Mouse (Mus musculus) layer of hippocampus, postnatal 36 days (tissue): ENCODE data around the gene Usp54. TPM values are rescaled to one million over a fixed set of nuclear protein-coding genes. Genes with fewer than 3 reads are reported as not detected.
"Not testable (repeated sequence)": the region's sequence is repeated elsewhere in the genome, so short reads cannot be mapped to it uniquely, and the experiment has no call there.

Source experiments
- DNase-seq, 2 experiments: peaks; one replicate each; pipeline ENCODE4 v3.0.0; 2022
- total RNA-seq, 2 experiments: library from RNA; stranded (reverse); gene quantifications; 2 replicates each; pipeline ENCODE4 v1.2.3; 2021

The Usp54 gene
- total RNA-seq, 2 experiments from 2014 or later = 49.1 to 57.8 TPM

- no peak for DNase-seq
Observed at GRCm38 (mm10) chr14:20609519-20609918, 31.3 kb downstream of the Usp54 start.

DNA sequence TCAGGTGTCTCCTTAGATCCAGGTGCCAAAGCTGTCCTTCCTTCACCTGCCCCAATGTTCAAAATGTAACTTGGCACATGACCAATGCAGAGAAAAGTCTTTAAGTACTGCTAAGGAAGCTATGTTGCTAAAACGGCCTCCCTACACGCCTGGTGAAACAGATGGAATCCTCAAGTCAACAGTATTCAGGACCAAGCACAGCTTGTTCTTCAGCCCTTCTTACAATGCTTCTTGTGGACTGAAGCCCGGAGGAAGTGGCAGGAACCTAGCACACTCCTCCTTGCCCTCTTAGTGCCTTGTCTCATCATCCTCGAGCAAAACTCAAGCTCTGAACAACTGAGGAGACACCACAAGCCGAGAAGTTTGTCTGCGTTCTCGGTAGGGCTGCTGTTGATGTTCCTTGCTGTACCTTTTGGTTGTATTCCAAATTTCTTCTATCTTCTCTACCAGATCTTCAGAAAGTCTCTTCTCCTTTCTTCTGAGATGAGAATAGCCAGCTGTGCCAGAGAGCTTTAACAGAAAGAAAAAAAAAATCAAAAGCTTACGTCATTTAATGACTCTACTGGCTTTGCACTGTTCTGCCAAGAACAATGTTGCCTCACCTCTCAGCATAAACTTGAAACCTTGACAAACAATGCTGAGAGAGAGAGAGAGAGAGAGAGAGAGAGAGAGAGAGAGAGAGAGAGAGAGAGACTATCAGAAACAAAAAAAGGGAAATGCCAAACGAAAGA is 33.3 kb downstream of the Usp54 start:
- no peak for DNase-seq

GRCm38 (mm10) chr14:20601287-20601686 is 39.6 kb downstream of the Usp54 start:
- DNase-seq = no peak

DNA sequence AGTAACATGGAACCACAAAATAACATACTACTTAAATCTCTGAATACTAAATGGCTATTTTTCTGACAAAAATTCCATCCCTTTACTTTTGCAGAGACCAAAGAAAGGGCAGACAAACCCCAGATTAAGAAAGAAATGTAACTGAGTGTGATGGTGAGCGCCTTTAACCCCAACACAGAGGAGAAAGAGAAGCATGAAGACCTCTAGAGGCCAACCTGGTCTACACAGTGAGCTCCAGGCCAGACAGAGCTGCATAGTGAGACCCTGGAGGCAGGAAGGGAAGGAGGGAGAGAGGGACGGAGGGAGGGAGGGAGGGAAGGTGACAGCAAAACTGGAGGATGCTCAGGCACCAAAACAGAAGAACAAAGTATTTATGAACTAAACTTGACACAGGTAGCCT is 40.7 kb downstream of the Usp54 start:
- no peak for DNase-seq

DNA sequence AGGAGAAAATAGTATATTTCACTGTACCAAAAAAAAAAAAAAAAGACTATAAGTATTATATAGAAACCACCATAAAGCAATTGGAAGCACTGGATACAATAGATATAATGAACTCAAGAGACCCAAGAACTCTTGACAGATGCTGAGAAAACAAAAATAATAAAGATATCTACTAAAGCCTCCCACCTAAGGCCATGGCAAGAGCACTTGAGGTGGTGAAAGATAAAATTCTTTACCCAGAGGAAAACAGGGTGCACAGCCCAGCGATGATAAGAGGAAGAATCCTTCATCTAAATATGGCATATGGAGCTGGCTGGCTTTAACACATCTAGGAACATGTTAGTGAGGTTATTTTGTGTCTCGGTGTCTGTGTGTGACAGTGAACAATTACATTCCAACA is 41.3 kb downstream of the Usp54 start:
- DNase-seq = no peak

GRCm38 (mm10) chr14:20595781-20596180 is 45.1 kb downstream of the Usp54 start:
- peak; percentile 51 to 58 for DNase-seq

- no peak for DNase-seq
Observed at GRCm38 (mm10) chr14:20587458-20587857, 53.4 kb downstream of the Usp54 start.

DNA sequence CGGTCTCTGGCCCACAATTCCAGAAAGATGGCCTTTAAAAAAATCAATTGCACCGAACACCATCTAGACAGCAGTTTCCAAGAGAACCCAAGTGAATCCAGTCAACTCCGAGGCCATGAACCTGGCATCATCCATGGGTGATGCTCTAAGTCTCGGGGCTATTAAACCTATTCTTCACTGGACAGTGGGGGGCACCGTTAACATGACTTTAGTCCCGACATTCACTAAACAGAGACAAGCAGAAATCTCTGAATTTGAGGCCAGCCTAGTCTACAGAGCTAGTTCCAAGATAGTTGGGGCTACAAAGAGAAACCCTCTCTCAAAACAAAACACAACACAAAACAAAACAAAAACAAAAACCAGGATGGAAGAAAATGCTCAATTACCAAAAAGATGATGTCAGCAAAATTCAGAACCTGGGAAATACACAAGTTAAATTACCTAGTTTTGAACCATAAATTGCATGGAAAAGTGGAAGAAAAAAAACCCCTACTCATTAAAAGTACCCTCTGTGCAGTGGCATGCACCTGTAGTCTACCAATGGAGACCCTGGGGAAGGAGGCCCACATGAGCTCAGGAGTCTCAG is 61.9 kb downstream of the Usp54 start:
- no peak for DNase-seq

DNA sequence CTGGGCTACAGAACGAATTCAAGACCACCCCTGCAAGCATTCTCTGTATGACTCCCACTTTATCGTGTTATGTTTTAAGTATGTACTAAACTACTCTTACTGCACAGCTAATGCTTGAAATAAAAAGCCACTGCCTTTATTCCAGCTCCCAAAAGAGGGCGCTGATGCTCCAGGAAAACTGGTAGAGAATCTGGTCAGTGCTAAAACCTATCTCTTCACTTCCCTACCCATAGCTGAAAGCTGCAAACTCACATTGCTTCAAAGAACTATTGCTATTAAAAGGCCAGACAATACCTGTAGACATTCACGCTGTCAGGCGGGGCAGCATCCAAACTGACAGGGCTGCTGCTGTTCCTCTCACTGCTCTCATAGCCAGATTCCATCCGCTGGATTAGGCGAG is 64.7 kb downstream of the Usp54 start:
- peak; percentile 60 to 78 for DNase-seq

GRCm38 (mm10) chr14:20573196-20573595 is 67.7 kb downstream of the Usp54 start:
- DNase-seq = not testable (repeated sequence)

DNA sequence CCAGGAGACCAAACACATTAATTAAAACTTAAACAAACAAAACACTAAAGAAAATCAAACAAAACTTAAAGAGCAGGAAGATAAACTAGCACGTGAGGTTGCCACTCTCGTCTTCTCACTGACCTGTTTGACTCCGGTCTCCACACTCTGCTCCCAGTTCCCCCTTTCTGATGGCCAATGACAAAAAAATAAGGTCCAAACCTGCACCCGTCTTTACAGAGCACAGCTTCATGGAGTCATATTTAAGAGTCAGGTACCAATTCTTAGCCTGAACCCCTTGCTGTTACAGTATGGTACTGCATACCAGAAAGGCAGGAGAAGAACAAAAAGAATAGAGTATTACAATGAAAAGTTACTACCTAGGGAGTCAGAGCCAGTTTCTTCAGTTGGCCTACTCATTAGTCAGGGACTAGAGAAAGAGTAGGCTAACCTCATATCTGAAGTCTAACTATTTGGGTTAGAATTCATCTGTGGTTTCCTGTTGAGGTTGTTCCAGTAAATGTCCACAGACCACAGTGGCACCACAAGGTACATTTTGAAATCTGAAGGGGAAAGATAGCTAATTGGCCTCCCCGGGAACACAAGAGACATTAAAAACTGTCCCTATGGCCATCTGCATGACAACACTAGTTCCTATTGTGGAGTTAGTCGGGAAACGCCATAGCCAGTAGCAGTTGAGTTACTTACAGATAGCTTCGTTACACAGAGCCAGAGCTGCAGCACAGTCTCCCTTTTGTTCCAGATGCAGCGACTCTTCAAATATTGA is 75.4 kb downstream of the Usp54 start:
- no peak for DNase-seq

DNA sequence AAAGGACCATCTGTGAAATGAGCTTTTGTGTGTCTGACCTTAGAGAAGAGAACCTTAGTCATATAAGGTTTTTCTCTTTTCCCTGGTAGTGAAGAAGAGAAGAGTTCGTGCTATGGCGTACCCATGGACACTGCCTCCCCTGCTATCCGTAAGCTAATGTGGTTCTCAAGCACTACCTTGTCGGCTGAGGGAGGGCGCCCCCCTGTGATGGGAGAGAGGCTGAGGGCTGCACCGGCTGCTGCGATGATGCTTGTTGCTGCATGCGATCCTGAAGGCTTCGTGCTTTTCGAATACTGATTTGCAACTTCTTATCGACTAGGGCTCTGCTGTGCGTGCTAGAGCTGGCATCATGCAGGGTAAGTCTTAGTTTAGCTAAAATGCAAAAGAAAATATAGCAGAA is 76.2 kb downstream of the Usp54 start:
- no peak for DNase-seq

GRCm38 (mm10) chr14:20561897-20562296 is 79.0 kb downstream of the Usp54 start:
- DNase-seq = no peak

DNA sequence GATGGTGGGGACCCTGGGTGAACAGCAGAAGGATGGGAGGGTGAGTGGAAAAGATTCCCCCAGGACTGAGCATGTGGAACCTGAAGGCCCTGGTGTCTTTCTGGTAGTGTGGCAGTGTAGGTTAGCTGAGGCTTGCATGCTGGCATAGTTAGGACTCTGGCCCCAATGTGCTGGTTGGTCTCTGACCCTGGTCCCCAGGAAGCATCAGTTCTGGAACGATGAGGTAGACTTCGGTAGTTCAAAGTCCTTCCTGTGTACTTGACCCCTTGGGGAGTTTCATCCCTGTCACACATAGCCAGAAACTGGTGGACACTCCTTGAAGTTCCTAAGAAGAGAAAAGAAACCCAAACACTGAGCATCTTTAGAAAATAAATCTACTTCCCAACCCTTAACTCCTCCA is 90.7 kb downstream of the Usp54 start:
- DNase-seq = no peak

GRCm38 (mm10) chr14:20546415-20546814 is 94.4 kb downstream of the Usp54 start, which contains the start of gene Ppp3cb:
Gene Ppp3cb (minus strand): TSS chr14:20546573.
- peak; percentile 73 to 77 for DNase-seq

GRCm38 (mm10) chr14:20545529-20546331 is 95.1 kb downstream of the Usp54 start:
- DNase-seq = peak; percentile 85 to 87

GRCm38 (mm10) chr14:20544467-20545411 is 96.1 kb downstream of the Usp54 start:
- peak in 1 of 2 experiments; percentile 16 for DNase-seq

- DNase-seq = no peak
Observed at GRCm38 (mm10) chr14:20529643-20530042, 111.2 kb downstream of the Usp54 start.

GRCm38 (mm10) chr14:20520179-20520578 is 120.7 kb downstream of the Usp54 start:
- DNase-seq = no peak

DNA sequence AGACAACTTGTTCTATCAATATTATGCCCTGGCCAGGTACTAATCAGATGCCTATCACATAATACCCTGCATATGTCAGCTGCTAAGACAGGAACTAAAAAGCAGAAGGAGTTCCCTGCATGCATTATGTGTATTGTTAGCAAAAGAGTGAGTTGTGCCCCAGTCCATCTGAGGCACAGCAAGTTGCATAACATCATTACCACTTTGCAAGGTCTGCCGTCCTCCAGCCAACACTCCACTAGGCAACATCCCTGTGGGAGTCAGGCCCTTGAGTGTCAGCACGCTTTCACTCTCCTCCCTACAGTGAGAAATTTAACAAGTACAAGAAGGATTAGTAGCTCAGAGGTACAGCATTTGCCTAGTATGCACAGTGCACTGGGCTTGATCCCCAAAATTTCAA is 132.4 kb downstream of the Usp54 start:
- no peak for DNase-seq

GRCm38 (mm10) chr14:20502966-20503365 is 137.9 kb downstream of the Usp54 start:
- DNase-seq = no peak
